Mouse (Mus musculus) heart, embryonic 16.5 days (tissue): ENCODE measurements around the gene Cacng7. TPM values are rescaled to one million over a fixed set of nuclear protein-coding genes. Genes with fewer than 3 reads are reported as not detected.
A peak's percentile ranks its signal among the peaks of the same experiment; 100 is the strongest.

Source experiments
- microRNA-seq: library from miRNA; unstranded; fragments of <30 nt; microRNA quantifications from one replicate; pipeline ENCODE4, GENCODE M21; 2017
- polyA plus RNA-seq: library from polyadenylated mRNA; unstranded; fragments of >200 nt; fragmentation: Nextera tagmentation; extraction: Ambion mirVana; gene quantifications from 2 replicates; pipeline ENCODE4 v1.2.1, GENCODE M21; 2015

The Cacng7 gene
- polyA plus RNA-seq, 1 experiment from 2014 or later, result 0.16 TPM

Small RNA genes lying within 50 kb of the gene (microRNA-seq; reads per million reads assigned to microRNA genes)
- 3.7 reads per million, percentile 14 among the genes with 10 or more reads in this experiment for gene Gm23450

Other genes starting within 250 kb of the Cacng7 start
- gene AU018091, start 163.8 kb upstream of the Cacng7 start, polyA plus RNA-seq, result not detected in 2 replicates
- not detected in 2 replicates for gene Nlrp12, start 83.2 kb upstream of the Cacng7 start, polyA plus RNA-seq
- 220 and 238 TPM in 2 replicates for gene Myadm, start 43.9 kb upstream of the Cacng7 start, polyA plus RNA-seq
- gene Prkcg, start 43.8 kb upstream of the Cacng7 start, polyA plus RNA-seq, result 0.32 and 0.33 TPM in 2 replicates
- gene Cacng8, start 57.7 kb downstream of the Cacng7 start, polyA plus RNA-seq, result 0.07 and 0.46 TPM in 2 replicates
- gene Cacng6, start 91.2 kb downstream of the Cacng7 start, polyA plus RNA-seq, result 15.5 and 18.9 TPM in 2 replicates
- gene Tarm1, start 169.7 kb downstream of the Cacng7 start, polyA plus RNA-seq, result not detected in 2 replicates